Mouse (Mus musculus) telencephalon, adult 2 months (tissue): ENCODE results near the gene Selenoo.

Experiments used
- DNase-seq: peaks from one replicate; pipeline ENCODE4 v3.0.0-alpha.2; 2011; ENCODE audit warnings: low read depth, low spot score

Selenoo gene

DNA sequence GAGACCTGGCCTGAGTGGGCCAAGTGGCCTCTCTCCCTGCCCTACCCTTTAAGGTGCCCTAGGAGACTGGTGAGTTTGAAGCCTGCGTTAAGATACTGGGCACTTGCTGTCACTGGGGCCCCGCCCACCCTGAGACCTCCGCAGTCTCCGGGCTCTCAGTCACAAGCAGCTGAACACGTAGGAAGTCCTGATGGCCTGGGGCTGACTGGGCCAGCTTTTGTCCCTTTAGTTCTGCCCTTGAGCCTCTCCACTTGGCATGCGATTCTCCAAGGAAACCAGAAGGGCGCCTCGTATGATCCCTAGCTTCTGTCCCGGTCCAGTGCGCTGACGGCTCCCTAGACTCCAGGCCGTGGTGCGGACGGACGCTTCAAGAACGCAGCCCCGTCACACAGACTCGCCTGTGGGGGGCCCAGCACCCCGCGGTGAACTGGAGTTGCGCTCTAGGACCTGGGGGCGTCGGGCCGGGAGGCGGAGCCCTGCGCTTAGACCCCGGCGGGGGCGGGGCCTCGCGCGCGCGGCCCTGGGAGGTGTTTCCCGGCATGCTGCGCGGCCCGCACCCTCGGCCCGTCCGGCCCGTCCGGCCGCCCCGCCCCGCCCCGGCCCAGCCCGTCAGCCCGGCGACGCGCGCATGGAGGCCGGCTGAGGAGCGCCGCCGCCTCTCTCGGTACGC lies 13.3 kb upstream of the Selenoo start:
- peak; percentile 77 for DNase-seq

GRCm38 (mm10) chr15:89076156-89076731 lies 12.6 kb upstream of the Selenoo start:
- no peak for DNase-seq

- DNase-seq = no peak
Measured at GRCm38 (mm10) chr15:89078208-89078836, 10.6 kb upstream of the Selenoo start.

DNA sequence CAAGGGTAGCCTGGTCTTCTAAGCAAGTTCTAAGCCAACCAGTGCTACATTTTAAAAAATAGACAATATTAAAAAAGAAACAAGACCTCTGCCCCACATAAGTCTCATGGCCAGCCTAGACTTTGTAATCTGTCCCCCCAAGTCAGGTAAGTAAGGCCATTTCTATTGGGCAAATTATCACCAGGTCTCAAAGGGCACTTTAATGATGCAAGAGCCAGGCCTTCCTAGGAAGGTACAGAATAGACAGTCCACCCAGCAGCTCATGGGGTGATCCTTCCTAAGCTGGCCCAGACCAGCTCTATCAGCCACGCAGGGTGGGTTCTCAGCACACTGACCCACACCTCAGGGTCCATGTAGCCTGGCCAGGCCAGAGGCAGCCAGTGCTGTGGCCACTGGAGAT lies 5.0 kb upstream of the Selenoo start:
- DNase-seq = no peak

- DNase-seq = no peak
Measured at GRCm38 (mm10) chr15:89084826-89085225, 4.1 kb upstream of the Selenoo start.

GRCm38 (mm10) chr15:89089248-89090051 lies 566 bp downstream of the Selenoo start:
- DNase-seq = no peak

GRCm38 (mm10) chr15:89090662-89091061 lies 1.8 kb downstream of the Selenoo start:
- no peak for DNase-seq

DNA sequence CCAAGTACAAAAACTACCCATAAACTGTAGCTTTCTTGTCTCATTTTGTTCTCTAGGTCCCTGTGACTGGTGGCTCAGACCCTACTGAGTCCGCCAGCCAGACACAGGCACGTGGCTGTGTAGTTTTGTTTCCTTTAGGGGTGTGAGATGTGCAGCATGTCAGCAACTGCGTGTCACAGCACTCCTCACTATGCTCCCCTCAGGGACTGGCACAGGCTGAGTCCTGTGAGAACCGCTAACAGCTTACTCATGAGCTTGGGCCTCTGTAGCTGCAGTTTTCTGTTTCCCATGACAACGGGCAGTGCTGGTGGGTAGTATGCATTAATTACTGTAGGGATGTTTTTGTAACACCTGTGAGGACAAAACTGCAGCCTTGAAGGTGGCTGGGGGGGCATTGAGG lies 3.3 kb downstream of the Selenoo start:
- DNase-seq = no peak

DNA sequence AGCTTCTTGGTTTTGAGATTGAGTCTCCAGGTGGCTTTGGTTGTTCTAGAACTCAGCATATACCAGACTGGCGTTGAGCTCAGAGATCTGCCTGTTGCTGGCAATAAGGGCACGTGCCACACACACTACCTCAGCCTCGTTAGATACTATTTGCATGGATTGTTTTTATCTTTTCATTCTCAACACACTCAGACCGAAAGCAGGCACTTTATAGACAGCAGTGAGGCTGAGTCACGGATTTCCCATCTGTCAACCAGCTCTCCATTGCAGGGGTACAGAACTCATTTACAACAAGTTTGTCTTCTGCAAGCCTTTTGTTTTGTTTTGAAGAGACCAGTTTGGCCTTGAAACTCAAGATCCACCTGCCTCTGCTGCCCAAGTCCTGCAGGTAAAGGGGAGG lies 8.6 kb downstream of the Selenoo start:
- DNase-seq = no peak

GRCm38 (mm10) chr15:89098616-89099015 lies 9.7 kb downstream of the Selenoo start:
- no peak for DNase-seq

DNA sequence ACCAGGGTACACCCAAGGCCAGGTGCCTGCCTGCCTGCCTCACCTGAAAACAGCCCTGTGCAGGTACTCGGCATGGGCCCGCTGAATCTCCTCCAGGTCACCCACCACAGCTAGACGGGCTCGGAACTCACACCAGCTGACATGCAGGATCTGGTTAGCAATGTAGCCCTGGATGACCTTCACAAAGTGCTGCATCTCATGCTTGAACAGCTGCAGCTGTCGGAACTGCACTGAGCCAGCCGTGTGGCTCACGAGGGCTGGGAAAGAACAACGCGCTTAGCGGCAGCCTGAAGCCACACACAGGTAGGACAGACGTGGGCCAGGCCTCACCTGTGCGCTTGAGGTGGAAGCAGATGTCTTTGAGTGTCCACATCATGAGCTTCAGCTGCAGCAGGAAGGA lies 11.9 kb downstream of the Selenoo start:
- no peak for DNase-seq

- no peak for DNase-seq
Measured at GRCm38 (mm10) chr15:89102646-89103045, 13.8 kb downstream of the Selenoo start.

DNA sequence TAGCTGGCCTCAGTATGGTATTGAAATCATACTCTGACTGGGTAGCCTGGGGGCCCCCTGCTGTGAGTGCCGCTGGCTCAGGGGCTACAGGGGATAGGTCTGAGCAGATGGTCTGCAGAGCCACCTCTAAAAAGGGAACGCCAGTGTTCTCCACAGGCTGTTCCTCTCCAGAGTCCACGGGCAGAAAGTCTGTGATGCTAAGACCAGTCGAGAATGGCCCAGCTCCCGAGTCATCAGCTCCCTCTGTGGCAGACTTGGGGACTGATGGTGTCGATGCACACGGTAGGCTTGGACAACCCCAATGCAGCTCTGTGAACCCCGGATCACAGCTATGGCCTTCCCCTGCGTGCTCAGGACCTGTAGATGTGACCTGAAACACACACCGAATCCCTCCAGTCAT lies 15.0 kb downstream of the Selenoo start:
- DNase-seq = no peak

GRCm38 (mm10) chr15:89104425-89104824 lies 15.5 kb downstream of the Selenoo start:
- no peak for DNase-seq

GRCm38 (mm10) chr15:89106073-89106472 lies 17.2 kb downstream of the Selenoo start:
- DNase-seq = no peak

DNA sequence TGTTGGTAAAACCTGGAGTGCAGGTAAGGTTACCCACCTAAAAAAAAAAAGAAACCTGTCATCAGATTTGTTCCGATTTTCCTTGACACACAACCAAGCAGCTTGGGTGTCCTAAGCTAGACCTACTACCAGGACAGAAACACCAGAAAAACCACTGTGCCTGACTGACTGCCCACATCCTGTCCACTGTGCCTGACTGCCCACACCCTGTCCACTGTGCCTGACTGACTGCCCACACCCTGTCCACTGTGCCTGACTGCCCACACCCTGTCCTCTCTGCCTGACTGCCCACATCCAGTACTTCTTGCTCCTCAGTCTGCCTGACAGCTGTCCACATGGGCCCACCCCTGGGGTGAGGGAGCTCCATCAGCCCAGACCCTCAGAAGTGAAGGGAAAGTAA lies 18.1 kb downstream of the Selenoo start:
- DNase-seq = no peak

DNA sequence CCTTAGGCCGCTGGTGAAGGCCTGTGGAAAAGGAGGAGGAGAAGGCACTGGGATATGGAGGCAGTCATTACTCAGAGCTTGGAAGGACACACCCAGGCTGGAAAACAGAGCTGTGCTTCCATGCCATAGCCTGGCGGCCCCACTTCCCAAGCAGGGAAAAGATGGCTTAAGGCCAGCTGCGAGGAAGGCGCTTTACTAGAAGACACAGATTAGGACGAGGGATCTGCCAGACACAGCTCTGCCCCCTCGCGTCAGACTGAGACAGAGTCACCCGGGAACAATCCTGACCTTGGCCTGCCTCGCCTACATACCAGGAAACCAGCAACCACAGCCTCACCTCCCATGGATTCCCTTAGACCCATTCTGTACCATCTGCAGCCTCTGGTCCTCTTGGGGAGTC lies 21.3 kb downstream of the Selenoo start:
- no peak for DNase-seq

DNA sequence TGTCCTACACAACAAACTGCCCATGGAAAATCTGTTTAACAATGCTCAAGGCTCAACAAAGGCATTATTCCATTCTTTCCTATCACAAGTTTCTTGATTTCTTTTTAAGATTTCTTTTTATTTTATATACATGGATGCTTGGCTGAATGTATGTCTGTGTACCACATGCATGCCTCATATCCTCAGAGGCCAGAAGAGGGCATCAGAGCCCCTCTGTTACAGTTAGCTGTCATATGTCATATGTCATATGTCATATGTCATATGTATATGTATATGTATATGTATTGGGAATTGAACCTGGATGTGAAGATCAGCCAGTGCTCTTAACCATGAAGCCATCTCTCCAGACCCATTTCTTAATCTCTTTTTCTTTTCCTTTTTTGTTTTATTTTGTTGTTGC lies 29.1 kb downstream of the Selenoo start:
- DNase-seq = no peak

DNA sequence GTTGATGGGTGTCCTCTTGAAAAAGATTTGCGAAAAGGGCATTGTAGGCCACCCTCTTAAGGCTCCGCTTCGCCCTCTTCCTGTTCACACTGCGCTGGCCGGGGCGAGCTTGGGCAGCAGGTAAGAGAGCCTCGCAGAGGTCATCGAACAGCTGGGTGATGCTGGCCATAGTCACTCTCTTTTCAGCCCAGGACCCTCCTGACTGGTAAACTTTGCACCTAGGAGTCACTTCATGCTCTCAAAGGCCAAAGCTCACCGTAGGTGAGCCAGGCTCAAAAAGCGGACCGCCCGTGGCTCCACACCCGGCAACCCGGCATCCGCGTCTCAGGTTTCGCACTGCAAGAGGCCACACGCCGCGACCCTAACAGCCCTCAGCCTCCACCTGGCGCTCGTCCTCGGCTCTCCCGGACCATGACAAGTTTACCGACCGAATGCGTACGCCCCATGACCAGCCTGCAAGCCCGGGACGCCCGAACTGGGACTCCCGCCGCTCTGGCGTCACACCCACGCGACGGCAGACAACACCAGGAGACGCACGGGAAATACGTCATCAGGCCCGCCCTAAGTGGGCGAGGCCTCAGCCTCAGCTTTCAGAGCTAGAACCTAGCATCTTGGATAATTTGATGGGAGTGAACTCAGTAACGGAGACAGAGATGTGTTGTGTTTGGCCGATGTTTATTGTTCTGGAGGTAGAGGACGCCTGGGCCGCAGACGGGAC lies 33.9 kb downstream of the Selenoo start, which contains the start of gene Tubgcp6:
Gene Tubgcp6 (minus strand): TSS at position 464 of the 718 bp plus-strand sequence.
- DNase-seq = peak; percentile 91

- DNase-seq = no peak
Measured at GRCm38 (mm10) chr15:89123595-89123994, 34.7 kb downstream of the Selenoo start.

DNA sequence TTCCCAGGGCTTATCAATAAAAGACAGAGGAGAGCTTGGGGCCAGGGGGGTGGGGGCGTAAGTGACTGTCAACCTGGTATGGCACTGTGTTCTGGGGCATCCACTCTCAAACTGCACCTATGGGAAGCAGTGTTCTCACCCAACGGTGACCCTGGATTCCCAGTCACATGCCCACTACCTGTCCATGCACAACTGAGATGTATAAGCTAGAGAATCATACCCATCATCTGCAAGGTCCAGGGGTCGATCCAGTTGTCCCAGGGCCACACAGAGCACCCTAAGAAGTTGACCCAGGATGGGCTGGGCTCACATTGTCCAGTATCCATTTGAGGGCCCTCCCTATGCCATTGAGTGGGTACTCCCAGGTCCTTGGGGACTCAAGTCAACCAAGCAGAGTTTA lies 35.4 kb downstream of the Selenoo start:
- DNase-seq = no peak

DNA sequence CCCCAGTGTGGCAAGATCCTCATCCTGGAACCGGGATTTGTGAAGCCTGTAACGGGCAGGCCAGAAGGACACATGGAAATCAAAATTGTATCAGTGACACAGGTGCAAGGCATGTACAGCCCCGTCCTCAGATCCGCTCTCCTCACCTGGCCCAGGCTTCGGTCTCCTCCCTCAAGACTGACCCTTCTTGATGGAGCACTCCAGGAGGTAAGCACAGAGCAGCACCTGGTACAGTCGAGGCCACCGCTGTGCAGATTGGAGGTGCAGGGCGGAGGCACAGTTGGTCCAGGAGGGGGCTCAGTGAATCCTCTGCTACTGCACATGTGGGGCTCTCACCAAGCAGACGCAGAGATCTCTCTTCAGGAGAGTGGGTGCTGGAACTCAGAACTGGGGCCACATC lies 36.5 kb downstream of the Selenoo start:
- DNase-seq = no peak
